Mouse (Mus musculus): Measurements from ENCODE around the gene Kirrel. TPM values are rescaled to one million over a fixed set of nuclear protein-coding genes. Genes with fewer than 3 reads are reported as not detected.

Gene Kirrel
- polyA plus RNA-seq, 1 experiment from 2014 or later: 12.0 TPM

Other genes with a start within 250 kb of the Kirrel start
- 25.0 and 29.4 TPM in 2 replicates for gene Cd1d1, start 175.3 kb downstream of the Kirrel start, polyA plus RNA-seq (2014; fragmentation: Nextera tagmentation; extraction: Ambion mirVana)
- gene Fcrls, start 89.0 kb upstream of the Kirrel start, polyA plus RNA-seq (2014; fragmentation: Nextera tagmentation; extraction: Ambion mirVana): 6.7 and 9.0 TPM in 2 replicates
- gene Cd5l, start 183.1 kb upstream of the Kirrel start, polyA plus RNA-seq (2014; fragmentation: Nextera tagmentation; extraction: Ambion mirVana): not detected in 2 replicates
- 0.25 TPM in 1 of 2 replicates, not detected in the other for gene Fcrl1, start 201.6 kb upstream of the Kirrel start, polyA plus RNA-seq (2014; fragmentation: Nextera tagmentation; extraction: Ambion mirVana)